Mouse (Mus musculus) limb, embryonic 14.5 days (tissue): ENCODE measurements at regions not wholly inside any gene's neighbourhood (a gene's known extent, or its start where the extent isn't known, plus 50 kb on each side); places are given as distances from the start of the nearest gene placed in this dataset.

Source experiments
- ATAC-seq: fragments of 200-750 bp; cut with Nextera tagmentation; 2 replicates; pipeline ENCODE4 v1.8.0; 2017; ENCODE audit warnings: low read depth, moderate number of reproducible peaks, moderate TSS enrichment; ENCODE audit not compliant: low FRiP score
- DNase-seq: peaks from one replicate; pipeline ENCODE4 v3.0.0-alpha.2; 2015; ENCODE audit warnings: low spot score
- H3K27ac ChIP-seq: fragments of 300-500 bp; sonication (generic); replicated peaks from 2 replicates; pipeline ENCODE4 v1.5.1; 2014; ENCODE audit warnings: low read depth, mild to moderate bottlenecking, low read length, moderate library complexity, mixed read lengths
- H3K27me3 ChIP-seq: fragments of 300-500 bp; sonication (generic); 2 replicates; pipeline ENCODE4 v1.6.1; 2014; ENCODE audit warnings: low read length, mixed read lengths; ENCODE audit not compliant: control insufficient read depth, insufficient read depth
- H3K36me3 ChIP-seq: fragments of 300-500 bp; sonication (generic); 2 replicates; pipeline ENCODE4 v1.6.1; 2014; ENCODE audit warnings: mild to moderate bottlenecking, low read length, moderate library complexity, mixed read lengths; ENCODE audit not compliant: control insufficient read depth, insufficient read depth
- H3K4me1 ChIP-seq: fragments of 300-500 bp; sonication (generic); 2 replicates; pipeline ENCODE4 v1.6.1; 2014; ENCODE audit warnings: antibody characterized with exemption, low read length, mixed read lengths; ENCODE audit not compliant: control insufficient read depth, insufficient read depth
- H3K4me2 ChIP-seq: fragments of 300-500 bp; sonication (generic); replicated peaks from 2 replicates; pipeline ENCODE4 v1.6.1; 2014; ENCODE audit warnings: low read depth, mild to moderate bottlenecking, low read length, moderate library complexity; ENCODE audit not compliant: severe bottlenecking
- H3K4me3 ChIP-seq: fragments of 300-500 bp; sonication (generic); replicated peaks from 2 replicates; pipeline ENCODE4 v1.5.1; 2014; ENCODE audit warnings: low read length
- H3K9ac ChIP-seq: fragments of 300-500 bp; sonication (generic); 2 replicates; pipeline ENCODE4 v1.6.1; 2014; ENCODE audit warnings: mild to moderate bottlenecking, low read depth, low read length, moderate library complexity; ENCODE audit not compliant: severe bottlenecking
- H3K9me3 ChIP-seq: fragments of 300-500 bp; sonication (generic); 2 replicates; pipeline ENCODE4 v1.6.1; 2016; ENCODE audit warnings: low read length; ENCODE audit not compliant: control insufficient read depth
- POLR2A ChIP-seq: fragments of 200-500 bp; IDR thresholded peaks from 2 replicates; pipeline ENCODE4 v1.8.0; 2012; ENCODE audit warnings: inconsistent platforms, mild to moderate bottlenecking, moderate library complexity, borderline replicate concordance; ENCODE audit not compliant: insufficient read depth, insufficient read length; ENCODE audit errors: extremely low read depth
- WGBS: fragments of 180-500 bp; shearing (Covaris S2); extraction: QIAGEN DNeasy Blood & Tissue Kit; methylation state at CpG from one replicate; pipeline ENCODE4 v1.1.7; 2014; 5-methylcytosine and 5-hydroxymethylcytosine counted together

- Histone ChIP-seq H3K27ac (no peak overlapping the region), H3K36me3 (no peaks in the 10 kb centered on the region), H3K4me1 (no peaks in the 10 kb centered on the region), H3K9ac (no peak overlapping the region), H3K9me3 (no peaks in the 10 kb centered on the region), H3K27me3 (no peaks in the 10 kb centered on the region), H3K4me3 (no peak overlapping the region), H3K4me2 (no peak overlapping the region)
- WGBS: 44% methylated on average over 7 of the region's 7 CpGs
- ATAC-seq (no peak), DNase-seq (no peak)
- no peak for TF ChIP-seq POLR2A
These were observed 332.2 kb downstream of the Isl1 start for GRCm38 (mm10) chr13:115977118-115977889.
